Mouse (Mus musculus): ENCODE data around the gene Aox4.

- TF ChIP-seq CEBPB (IDR thresholded peaks at IDR 0.05; ENCODE audit: insufficient read depth, poor library complexity, severe bottlenecking): no peak
- TF ChIP-seq POLR2AphosphoS2 (IDR thresholded peaks at IDR 0.05; ENCODE audit: insufficient read length, low read depth): no peak
- TF ChIP-seq MYOD1 (IDR thresholded peaks at IDR 0.05; ENCODE audit: control insufficient read depth in 1 of 3, insufficient read length in 2 of 3, low read depth in 2 of 3): no peak
- no peak for TF ChIP-seq MAX (IDR thresholded peaks at IDR 0.05; ENCODE audit: low read depth)
- no peak for TF ChIP-seq E2F4 (IDR thresholded peaks at IDR 0.05; ENCODE audit: insufficient read depth)
Observed at GRCm38 (mm10) chr1:58280381-58280780, 70.2 kb downstream of the Aox4 start.
